Mouse (Mus musculus) urinary bladder, postnatal 14 days (tissue): ENCODE results near the gene Mia3.
"Not testable (repeated sequence)": the region's sequence is repeated elsewhere in the genome, so short reads cannot be mapped to it uniquely, and the experiment has no call there.

Source experiments
- DNase-seq: peaks from one replicate; pipeline ENCODE4 v3.0.0; 2021; ENCODE audit warnings: low spot score

Gene Mia3

DNA sequence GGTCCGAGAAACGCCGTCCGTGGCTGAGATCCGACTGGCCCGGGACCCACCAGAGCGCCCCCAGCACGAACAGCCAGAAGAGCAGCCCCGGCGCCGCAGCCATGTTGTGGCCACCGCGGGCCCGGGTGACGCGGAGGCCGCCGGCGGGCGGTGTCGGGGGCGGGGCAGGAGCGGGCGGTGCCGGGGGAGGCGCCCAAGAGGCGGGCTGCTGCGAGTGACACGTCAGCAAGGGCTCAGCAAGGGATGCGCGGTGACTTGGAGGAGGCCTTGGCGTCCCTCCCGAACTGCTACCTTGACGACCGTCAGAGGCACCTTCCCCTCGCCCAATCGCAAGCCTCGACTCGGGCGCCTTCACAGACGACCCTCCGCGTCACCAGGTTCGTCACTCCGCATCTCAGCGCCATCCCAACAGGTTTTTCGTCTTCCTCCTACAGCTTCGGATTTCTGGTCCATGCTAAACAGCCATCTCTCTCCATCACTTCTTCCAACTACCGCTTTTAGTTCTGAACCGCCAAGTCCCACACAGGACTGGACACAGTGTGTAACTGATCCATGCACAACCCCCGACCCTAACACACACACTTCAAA, at the start of gene Mia3:
TSS of gene Mia3 (minus strand) at position 127 of the 588 bp plus-strand sequence.
- peak; percentile 96 for DNase-seq

DNA sequence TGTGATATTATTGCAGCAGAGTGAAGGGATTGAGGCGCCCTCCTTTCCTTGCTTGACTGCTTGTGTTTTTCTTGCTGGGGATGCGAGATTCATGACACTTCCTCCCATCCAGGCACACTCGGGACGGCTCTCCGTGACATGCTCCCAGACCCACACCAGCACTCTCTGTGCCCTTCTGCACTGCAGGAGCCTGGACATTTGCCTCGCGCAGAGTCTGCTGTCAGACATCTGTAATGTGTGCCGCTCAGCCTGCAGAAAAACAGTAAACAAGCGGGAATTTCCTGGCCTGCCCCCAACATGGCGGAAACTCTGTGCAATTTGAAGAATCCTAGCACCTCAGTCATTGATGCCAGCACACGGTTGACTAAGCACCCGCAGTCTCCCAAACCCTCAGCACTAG, 48.5 kb upstream of the Mia3 start, which contains the start of gene Hhipl2:
TSS of gene Hhipl2 (plus strand) at position 343 of the 400 bp plus-strand sequence.
- no peak for DNase-seq

DNA sequence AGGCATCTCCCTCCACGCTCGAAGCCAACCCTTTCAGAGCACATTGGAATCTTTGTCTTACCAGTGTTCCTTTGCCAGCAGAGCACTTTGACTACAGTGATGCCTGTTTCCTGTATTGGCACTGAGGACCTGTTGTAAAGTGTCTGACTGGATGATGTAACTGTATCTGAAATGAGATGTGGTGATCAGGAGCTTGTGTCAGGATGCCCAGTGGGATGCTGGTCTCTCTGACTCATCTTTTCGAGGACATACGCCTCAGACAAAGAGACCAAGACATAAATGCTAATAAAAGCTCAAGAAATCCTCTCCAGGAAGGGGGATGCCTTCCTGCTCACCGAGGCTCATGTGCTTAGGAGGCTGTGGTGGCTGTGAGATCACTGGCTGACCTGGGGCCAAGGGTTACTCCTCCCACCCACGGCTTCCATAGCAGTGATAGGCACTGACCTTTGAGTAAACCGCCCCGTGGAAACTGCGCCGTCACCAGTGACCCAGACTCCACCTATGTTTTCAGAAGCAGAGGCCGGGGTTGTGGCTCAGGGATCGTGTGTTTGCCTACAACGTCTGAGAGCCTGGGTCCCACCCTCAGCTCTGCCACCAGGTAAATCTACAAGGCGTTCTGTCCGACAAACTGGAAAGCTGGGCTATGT, 44.9 kb upstream of the Mia3 start:
- DNase-seq: no peak

DNA sequence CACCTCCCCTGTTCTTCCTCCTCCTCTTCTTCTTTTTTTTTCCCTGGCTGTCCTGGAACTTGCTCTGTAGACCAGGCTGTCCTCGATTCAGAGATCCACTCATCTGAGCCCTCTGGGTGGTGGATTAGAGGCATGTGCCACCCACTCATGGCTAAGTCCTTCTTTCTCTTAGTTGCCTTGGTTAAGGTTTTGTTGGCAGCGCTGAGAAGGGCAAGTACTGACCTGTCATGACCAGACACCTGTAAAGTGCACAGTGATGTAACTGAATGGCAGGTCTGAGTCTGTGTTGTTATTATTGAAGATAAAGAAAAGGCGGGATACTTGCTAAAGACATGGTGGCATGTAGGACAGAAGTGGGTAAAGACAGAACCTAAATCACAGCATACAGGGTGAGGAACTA, 34.0 kb upstream of the Mia3 start:
- DNase-seq: no peak

DNA sequence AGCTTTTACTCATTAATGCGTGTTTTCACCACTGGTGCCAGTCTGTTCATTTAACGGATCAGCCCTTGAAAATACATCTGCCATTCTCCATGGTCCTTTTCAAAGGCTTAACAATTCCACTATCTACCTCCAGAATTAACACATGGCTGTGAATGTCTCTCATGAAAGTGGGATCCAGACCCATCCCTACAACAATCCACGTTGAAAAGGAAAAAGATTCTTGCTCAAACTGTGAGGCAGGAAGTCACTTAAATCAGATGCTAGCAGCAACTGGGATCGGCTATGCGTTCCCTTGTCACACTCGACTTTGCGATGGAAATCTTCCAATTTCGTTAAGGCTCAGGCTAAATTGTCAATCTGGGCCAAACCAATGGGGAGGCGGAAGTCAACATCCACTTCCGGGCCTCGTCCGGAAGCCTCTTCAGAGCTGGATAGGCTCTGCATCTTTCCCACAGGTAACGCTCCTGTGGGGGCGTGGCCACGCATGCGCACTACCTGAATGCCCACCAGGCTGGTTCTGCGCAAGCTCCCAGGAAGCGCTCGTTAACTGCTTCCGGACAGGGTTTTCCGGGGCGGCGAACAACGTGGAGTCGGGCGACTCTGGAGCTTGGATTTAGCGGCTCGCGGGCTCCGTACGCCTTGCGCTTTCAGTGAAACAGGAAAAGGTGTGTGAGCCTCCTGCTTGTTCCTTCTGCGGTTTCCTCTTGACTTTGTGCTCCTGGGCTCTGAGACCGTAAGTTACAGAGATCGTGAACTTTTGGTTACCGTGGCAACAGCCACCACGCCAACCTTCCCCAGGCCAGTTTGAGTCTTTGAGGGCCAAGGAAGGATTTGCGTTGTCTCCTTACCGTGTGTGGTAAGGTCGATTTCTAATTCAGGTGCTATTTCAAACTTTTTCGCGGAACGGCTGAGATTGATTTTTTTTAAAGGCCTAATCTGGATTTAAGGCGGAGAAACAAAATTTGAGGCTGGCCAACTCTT, 19.4 kb upstream of the Mia3 start, which contains the start of gene Taf1a:
TSS of gene Taf1a (plus strand) at position 556 of the 981 bp plus-strand sequence.
- peak; percentile 92 for DNase-seq

DNA sequence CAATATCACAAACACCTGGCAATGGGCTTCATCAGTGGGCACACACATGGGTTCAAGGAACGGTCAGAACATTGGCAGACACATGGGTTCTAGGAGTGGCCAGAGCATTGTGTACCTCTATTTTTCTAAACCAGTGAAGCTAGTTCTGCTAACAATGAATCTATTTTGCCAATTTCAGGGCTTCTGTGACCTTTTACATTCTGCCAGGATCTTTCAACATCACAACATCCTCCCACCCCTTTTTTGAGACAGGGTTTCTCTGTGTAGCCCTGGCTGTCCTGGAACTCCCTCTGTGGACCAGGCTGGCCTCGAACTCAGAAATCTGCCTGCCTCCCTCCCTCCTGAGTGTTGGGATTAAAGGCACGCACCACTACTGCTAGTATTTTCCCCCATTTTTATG, 18.1 kb upstream of the Mia3 start:
- not testable (repeated sequence) for DNase-seq

DNA sequence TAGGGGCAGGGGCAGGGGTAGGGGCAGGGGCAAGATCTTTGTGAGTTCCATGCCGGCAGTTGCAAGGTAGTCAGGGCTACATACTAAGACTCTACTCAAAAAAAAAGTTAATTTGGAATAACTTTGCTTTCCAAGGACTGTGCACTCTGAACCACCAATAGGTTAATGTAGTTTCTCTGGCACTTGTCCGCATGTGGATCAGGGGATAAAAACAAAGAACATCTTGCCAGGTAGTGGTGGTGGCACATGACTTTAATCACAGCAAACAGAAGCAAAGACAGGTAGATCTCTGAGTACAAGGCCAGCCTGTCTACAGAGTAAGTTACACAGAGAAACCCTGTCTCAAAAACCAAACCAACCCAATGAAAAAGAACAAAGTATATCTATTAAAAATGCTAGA, 13.3 kb upstream of the Mia3 start:
- DNase-seq: no peak

DNA sequence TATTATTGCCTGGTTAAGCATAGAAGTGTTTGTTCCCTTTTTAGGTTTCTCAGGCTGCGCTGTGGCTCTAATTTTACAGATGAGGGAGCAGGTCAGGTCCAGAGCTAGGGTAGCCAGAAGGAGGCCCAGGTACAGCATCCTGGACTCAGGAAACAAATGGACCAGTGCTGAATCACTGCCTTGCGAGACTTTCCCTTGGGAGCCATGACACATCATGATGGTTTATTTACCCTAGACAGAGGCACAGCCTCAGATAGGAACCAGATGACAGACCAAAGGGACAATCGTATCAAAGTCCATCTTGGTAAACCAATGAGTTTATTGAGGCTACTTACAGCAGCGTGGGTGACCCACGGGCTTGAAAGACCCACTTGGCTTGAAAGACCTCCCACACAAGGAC, 12.5 kb upstream of the Mia3 start:
- DNase-seq: no peak

DNA sequence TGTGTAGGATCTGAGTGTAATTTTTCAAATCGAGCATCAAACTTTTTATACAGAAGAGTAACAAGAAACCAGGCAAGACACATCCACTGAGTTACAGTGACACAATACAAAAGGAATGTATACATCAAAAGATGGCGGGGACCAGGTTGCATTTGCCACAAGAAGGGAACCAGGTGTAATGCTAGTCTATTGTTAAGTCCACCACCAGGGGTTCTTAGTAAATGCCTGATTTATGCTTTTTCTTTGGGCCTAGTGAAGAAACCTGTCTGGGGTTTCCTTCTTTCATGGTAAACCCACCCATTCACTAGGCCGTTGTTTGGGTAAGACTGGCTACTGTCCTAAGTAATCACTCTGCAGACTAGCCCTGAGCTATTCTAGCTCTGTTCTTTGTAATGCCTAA, 10.0 kb upstream of the Mia3 start:
- not testable (repeated sequence) for DNase-seq

DNA sequence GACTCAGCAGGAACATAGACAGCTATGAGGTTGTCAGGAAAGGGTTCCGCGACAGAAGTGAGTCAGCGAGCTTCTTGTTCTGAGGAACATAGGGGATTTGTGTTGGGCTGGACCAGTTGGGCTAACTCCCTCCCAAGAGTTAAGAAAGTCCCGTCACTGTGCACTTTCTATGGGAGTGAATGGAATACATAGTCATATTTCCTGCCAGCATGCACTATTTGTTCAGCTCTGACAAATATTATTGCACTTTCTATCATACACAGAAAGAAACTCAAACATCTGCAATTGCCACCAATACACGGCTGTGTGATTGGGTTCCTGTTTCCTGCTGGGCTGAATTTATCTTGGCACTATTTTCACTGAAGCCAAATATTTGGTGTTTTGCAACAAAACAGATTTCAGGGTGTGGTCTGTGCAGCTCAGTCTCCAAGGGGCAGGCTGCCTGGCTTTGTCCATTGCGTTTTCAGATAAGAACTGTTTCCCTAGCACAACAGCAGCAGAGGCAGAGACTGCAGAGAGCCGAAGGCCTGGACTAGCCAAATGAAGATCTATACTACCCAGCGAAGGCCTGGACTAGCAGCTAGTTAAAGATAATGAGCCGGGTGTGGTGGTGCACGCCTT, 9.1 kb upstream of the Mia3 start:
- DNase-seq: peak; percentile 16

DNA sequence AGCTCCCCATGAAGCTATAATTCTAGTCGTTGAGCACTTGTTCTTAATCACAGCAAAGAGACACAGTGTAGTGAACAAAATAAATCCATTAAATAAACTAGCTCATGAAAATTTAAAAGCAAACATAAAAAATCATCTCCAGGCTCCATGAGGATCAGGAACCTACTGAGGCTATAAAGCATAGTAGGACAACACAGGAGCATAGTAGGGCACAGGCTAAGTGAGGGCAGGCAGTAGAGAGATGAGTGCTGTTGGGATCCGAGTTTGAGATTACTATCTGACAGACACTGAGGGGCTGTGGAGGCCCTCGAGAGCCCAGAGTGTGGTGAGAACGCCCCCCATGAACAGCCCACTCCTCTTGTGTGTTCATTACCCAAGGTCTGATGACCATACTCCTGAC, 7.7 kb upstream of the Mia3 start:
- DNase-seq: no peak

DNA sequence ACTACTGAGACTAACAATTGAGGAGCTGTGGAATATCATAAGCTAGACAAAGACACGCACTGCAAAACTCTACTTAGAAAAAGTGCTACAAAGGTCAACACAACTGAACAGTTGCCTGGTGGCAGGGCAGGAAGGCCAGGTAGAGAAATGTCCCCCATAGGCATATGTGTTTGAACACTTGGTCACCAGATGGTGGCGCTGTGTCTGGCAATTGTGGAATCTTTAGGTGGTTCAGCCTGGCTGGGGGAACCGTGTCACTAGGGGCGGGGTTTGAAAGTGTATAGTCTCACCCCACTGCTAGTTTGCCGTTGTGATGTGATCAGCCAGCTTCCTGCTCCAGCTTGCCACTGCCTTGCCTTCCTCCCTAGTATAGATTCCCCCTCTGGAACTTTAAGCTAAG, 5.4 kb upstream of the Mia3 start:
- DNase-seq: no peak

DNA sequence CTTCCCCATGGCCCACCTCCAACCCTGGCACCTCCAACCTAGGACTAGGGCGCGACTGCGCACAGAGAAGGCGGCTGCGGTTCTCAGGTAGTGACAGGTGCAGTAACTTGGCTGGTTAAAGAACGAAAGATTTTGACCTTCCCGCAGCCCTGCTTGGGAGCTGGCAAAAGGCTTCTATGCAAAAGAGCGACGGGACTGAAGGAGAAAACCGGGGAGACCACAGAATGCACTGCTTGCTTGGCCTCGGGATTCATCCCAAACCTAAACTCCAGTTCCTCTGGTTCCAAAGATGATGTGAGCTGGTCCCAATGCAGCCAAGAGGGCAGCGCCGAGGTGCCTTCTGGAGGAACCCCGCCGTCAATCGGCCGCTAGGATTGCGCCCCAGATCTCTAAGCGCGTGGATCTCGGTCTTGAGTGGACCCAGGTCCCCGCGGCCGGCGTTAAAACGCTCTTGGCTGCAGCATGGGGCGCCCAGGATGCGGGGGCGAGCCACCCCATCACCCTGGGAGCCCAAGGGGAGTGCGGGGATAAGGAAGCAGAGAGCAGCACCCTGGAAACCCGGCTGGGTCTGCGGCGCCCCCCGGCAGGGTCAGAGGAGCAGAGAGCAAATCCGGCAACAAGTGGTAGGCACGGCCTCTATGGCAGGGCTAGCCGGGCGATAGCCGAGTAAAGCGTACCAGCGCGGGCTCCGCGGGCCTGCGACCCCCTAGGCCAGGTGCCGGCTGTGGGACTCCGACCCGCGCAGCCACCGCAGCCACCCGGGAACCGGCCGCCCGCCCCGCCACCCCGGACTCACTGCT, 552 bp downstream of the Mia3 start:
- DNase-seq: no peak

DNA sequence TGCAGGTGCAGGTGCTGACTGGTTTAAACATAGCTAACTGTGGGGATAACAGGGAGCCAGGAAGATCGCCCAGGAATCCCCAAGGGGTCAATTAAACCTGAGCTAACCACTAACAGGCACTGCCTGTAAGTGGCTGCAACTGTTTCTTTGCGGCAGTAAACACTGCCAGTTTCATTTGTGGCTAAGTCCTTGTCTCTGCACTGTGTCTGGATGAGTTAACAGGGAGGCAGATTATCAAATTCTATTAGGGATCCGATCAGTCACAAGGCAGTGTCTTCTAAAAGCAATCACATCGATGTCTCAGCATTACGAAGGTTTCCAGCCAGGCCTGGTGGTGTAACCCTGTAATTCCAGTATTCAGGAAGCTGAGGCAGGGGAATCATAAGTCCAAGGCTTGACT, 3.0 kb downstream of the Mia3 start:
- no peak for DNase-seq

DNA sequence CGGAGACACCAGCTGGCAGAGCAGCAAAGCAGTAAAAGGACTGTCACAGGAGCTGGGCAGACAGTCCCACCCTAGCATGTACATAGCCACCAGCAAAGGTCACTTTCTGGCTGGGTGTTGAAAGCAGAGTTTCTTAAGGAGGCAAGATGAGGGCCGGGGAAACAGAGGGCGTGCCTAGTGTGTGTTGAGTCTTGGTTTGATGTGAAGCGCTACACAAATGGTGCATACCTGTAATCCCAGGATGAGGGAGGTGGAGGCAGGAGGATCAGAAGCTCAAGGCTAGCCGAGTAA, 5.8 kb downstream of the Mia3 start:
- no peak for DNase-seq

DNA sequence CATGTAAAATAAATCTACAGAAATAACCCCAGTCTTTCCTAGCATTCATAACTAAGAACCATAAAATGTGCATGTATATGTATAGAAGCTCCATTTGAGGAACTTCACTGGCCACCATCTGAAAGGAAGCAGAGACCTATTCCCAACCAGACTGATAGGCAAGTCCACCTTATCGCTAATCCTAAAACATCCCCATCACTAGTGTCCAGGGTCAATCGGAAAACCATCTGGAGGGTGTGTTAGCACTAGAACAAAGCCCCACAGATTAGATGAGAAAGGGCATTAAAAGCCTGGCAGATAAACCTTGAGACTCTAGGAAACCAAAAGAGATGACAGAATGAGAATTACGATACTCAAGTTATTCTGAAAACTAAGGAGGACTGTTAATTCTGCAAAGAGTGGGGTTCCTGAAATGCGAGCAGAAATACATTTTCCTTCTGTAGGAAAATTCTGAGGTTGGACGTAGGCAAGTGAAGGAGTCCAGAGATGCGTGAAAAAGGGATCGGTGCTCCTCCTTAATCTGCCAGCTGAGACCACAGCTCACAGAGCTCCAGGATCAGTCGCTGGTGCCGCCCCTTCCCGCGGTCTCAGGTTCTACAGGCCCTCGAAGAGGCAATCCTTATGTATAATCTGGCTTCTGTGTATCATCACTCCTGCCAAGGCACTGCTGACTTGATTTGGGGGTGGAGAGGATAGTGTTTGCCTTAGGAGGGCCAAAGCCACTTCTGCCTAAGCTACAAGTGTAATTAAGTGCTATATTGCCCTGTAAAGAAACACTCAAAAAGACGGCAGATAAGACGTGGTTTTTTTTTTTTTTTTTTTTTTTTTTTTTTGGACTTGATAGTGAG, 6.4 kb downstream of the Mia3 start:
- DNase-seq: no peak

DNA sequence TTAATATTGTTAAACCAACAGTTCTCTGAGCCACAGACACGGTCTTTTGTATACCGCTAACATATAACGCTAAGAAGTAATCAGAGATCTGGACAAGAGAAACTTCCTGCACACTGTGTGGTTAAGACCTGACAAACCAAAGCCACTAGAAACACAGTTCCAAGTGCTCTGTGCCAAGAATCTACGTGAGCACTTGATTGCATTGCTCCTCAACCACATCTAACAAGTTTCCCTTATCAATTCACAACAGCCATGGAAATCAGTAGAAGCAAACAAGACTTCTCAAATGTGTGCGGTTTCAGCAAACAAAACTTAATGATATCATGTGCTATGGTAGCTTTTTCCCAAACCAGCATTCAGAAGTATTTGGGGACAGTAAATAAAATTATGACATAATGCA, 7.1 kb downstream of the Mia3 start:
- DNase-seq: no peak

DNA sequence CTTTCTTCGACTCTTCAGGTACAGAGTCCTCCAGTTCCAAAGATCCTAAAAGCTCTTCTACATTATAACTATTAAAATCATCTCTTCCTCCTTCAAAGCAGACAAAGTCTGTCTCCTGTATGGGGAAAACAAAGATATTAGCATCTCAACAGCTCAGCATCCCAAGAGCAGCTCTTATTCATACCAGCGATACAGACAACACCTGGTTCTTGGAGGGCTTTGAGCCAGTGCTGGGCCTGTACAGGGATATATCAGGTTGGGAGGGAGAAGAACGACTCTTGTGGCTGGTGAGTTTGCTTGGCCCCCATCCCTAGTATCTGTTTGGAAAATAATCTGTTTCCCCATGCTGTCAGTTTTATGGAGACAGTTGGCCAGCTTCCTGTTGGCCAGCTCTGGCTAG, 10.5 kb downstream of the Mia3 start:
- DNase-seq: no peak

DNA sequence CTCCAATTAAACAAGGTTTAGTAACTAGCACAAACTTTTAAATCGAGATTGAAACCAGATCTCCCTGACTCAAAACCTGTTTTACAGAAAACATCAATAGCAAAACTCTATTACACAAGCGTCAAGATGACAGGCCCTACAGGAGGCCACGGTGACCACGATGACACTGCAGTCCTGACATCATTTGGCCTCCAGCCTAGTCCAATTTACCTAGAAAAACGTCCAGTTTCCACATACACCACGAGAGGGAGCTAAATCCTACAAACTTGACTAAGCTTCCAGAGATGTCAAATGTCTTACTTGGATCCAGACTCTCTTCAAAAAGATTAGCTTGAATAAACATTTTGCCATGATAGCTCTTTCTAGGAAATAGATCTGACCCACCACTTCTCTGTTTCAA, 19.5 kb downstream of the Mia3 start:
- DNase-seq: peak; percentile 56

DNA sequence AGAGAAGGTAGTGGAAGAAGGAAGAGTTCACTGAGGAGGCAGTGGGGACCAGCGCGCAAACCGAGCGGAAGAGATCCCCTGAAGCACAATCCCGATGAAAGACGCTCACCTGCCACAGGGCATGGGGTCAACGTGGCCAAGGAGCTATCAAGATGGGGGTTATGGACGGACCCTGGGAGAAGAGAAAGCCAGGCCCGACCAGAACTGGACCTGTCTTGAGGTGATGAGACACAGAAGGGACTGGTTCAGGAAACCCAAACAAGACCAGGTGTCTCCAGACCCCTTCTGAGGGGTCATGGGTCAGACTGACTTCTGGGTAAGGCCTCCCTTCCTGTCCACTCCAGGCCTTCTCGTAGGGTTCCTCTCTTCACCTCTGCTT, 23.5 kb downstream of the Mia3 start:
- DNase-seq: no peak
